Mouse (Mus musculus): ENCODE data around the gene Spns2. TPM values are rescaled to one million over a fixed set of nuclear protein-coding genes. Genes with fewer than 3 reads are reported as not detected.

Gene Spns2
- total and polyA plus RNA-seq, 3 experiments: 0.07 to 0.17 (median 0.14) TPM

DNA sequence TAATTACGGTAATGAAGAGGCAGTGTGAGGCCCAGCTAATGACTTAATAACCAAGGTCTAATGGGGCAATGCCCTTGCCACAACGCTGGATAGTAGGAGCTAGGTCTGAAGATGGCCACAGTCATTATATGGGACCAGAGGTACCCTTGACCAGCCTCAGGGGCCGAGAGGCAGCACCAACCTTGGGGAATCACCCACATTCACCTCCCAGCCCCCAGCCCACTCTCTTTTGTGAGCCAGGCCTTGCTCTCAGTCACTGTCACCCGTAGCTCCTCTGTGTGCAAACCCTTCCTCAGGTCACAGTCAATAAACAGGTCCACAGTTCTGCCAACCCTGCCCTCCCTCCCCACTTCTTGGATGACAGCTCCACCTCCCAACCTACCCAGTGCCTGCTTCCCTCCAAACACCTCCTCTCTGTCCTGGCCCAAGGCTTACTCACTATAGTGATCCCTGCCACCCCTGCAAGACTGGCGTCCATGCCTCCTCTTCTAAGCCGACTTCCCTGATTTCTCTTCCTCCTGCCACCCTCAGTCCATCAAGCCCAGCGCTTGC is 13.6 kb downstream of the Spns2 start:
- Histone ChIP-seq H3K4me1 (ENCODE audit: control insufficient read depth in 1 of 2, insufficient read depth in 2 of 2) (peaks cover 0 to 3% of the 10 kb centered on the region in 2 experiments; a peak in 1 of 4 replicates), H3K27ac (ENCODE audit: insufficient read depth, low read depth) (no peak overlapping the region), H3K9ac (ENCODE audit: insufficient read depth, low read depth) (no peak overlapping the region), H3K79me2 (replicated peaks; ENCODE audit: control insufficient read depth, extremely low read depth, insufficient read depth, poor library complexity, severe bottlenecking) (no peaks in the 10 kb centered on the region), H3K36me3 (replicated peaks in 1 of 2; ENCODE audit: control insufficient read depth in 1 of 2, insufficient read depth in 1 of 2, low read length in 1 of 2) (no peaks in the 10 kb centered on the region), H3K9me3 (replicated peaks; ENCODE audit: low read length) (no peaks in the 10 kb centered on the region), H3K4me2 (ENCODE audit: insufficient read depth, low read depth, poor library complexity, severe bottlenecking) (no peak overlapping the region), H3K4me3 (replicated peaks in 1 of 3; ENCODE audit: low read depth in 2 of 3, low read length in 2 of 3, poor library complexity in 1 of 3) (no peak overlapping the region), H3K27me3 (replicated peaks) (peaks cover 6% of the 10 kb centered on the region)
- dilution Hi-C loops (cut with MboI; ENCODE audit: extremely low pct_ligation_motif_present, extremely low pct_unique_long_range_greater_than_20kb, low sequenced_read_pairs) (no loop called here), in situ Hi-C loops (cut with MboI; ENCODE audit: low pct_ligation_motif_present, low pct_unique_long_range_greater_than_20kb, low sequenced_read_pairs) (no loop called here)
- TF ChIP-seq CHD1 (IDR thresholded peaks at IDR 0.05; ENCODE audit: low read depth, low read length) (no peak), KAT2A (IDR thresholded peaks at IDR 0.05; ENCODE audit: insufficient replicate concordance, low read length) (no peak), JUND (conservative IDR thresholded peaks at IDR 0.05; ENCODE audit: low read depth, low read length) (no peak), NELFE (IDR thresholded peaks at IDR 0.05; ENCODE audit: low read depth, low read length) (no peak), E2F4 (IDR thresholded peaks at IDR 0.05; ENCODE audit: insufficient replicate concordance, low read depth, low read length) (no peak), MYC (IDR thresholded peaks at IDR 0.05; ENCODE audit: low read depth, low read length) (no peak), POLR2A (IDR thresholded peaks at IDR 0.05; ENCODE audit: low read depth, low read length) (no peak), ZMIZ1 (IDR thresholded peaks at IDR 0.05; ENCODE audit: low read depth, low read length) (no peak), SMC3 (IDR thresholded peaks at IDR 0.05; ENCODE audit: low read depth, low read length) (no peak), TCF12 (IDR thresholded peaks at IDR 0.05; ENCODE audit: low read depth, low read length) (no peak), MXI1 (IDR thresholded peaks at IDR 0.05; ENCODE audit: low read depth, low read length) (no peak), TBP (conservative IDR thresholded peaks at IDR 0.05; ENCODE audit: low read depth, low read length) (no peak), MAFK (IDR thresholded peaks at IDR 0.05; ENCODE audit: insufficient replicate concordance, low read length) (no peak), RCOR1 (conservative IDR thresholded peaks at IDR 0.05; ENCODE audit: low read depth, low read length) (no peak)
- no peak for DNase-seq (ENCODE audit: extremely low read depth)

DNA sequence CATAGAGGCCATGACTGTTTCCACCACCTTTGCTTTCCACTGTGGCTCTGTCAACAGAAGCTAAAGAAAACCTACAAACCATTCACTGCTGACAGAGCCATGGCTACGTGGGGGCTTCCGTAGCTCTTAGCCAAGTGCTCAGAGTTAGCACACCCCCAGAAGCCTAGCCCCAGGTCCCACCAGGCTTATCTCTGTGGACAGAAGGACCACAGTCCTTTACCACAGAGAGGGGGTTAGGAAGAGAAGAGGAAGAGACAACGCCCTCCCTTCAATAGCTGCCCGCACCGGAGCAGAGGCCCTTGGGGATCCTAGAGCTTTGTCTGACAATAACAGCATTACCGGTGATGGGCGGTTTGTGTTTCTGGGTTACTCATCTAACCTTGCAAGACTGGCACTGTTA is 14.3 kb downstream of the Spns2 start:
- Histone ChIP-seq H3K4me2 (ENCODE audit: insufficient read depth, low read depth, poor library complexity, severe bottlenecking) (no peak overlapping the region), H3K27ac (ENCODE audit: insufficient read depth, low read depth) (no peak overlapping the region), H3K9ac (ENCODE audit: insufficient read depth, low read depth) (no peak overlapping the region), H3K4me3 (replicated peaks in 1 of 3; ENCODE audit: low read depth in 2 of 3, low read length in 2 of 3, poor library complexity in 1 of 3) (no peak overlapping the region), H3K27me3 (replicated peaks) (peaks cover 6% of the 10 kb centered on the region), H3K4me1 (ENCODE audit: control insufficient read depth in 1 of 2, insufficient read depth in 2 of 2) (peaks cover 1 to 6% of the 10 kb centered on the region in 2 experiments; a peak in 3 of 4 replicates), H3K9me3 (replicated peaks; ENCODE audit: low read length) (no peaks in the 10 kb centered on the region), H3K36me3 (replicated peaks in 1 of 2; ENCODE audit: control insufficient read depth in 1 of 2, insufficient read depth in 1 of 2, low read length in 1 of 2) (no peaks in the 10 kb centered on the region), H3K79me2 (replicated peaks; ENCODE audit: control insufficient read depth, extremely low read depth, insufficient read depth, poor library complexity, severe bottlenecking) (no peaks in the 10 kb centered on the region)
- dilution Hi-C loops (cut with MboI; ENCODE audit: extremely low pct_ligation_motif_present, extremely low pct_unique_long_range_greater_than_20kb, low sequenced_read_pairs): no loop called here
- in situ Hi-C loops (cut with MboI; ENCODE audit: low pct_ligation_motif_present, low pct_unique_long_range_greater_than_20kb, low sequenced_read_pairs): no loop called here
- TF ChIP-seq MAFK (IDR thresholded peaks at IDR 0.05; ENCODE audit: insufficient replicate concordance, low read length) (no peak), CTCF (conservative IDR thresholded peaks at IDR 0.05 in 1 of 2, IDR thresholded peaks at IDR 0.05 in 1 of 2; ENCODE audit: low read depth in 2 of 2, low read length in 2 of 2) (no peak), ETS1 (conservative IDR thresholded peaks at IDR 0.05; ENCODE audit: low read depth, low read length) (no peak), MAX (IDR thresholded peaks at IDR 0.05; ENCODE audit: low read length) (no peak), CHD2 (IDR thresholded peaks at IDR 0.05; ENCODE audit: low read length) (no peak), JUND (conservative IDR thresholded peaks at IDR 0.05; ENCODE audit: low read depth, low read length) (no peak), TBP (conservative IDR thresholded peaks at IDR 0.05; ENCODE audit: low read depth, low read length) (no peak), IRF4 (IDR thresholded peaks at IDR 0.05; ENCODE audit: low read depth, low read length) (no peak), MAZ (IDR thresholded peaks at IDR 0.05; ENCODE audit: low read depth, low read length) (no peak), BHLHE40 (IDR thresholded peaks at IDR 0.05; ENCODE audit: low read depth, low read length) (no peak)
- DNase-seq (ENCODE audit: extremely low read depth): no peak

Measured in CH12.LX (cell line).